8 mouse cellular contexts compared by ENCODE assay signal in the genomic region with DNA sequence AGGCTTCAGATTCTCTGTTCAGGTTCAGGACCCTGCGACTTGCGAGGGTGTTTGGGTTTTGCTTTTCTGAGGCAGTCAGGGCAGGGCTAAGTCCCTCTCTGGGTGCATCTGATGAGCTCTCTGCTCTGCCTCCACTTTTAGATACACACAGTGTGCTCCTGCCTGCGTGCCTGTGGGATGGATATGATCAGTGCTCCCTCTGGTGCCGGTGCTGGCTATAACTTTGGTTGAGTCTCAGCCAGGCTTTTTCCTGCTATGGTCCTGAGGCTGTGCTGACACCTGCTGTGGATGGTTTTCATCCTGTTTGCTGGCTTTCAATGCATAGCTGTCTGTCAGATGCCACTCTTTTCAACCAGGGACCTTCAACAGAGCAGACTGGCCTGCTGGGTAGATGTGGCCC.
DNase-seq lines count a peak whose midpoint lies in the region; ATAC-seq lines count a peak whose summit lies in the region.
"Had no signal": no experiment of that assay in that cellular context is flagged by ENCODE, and none has a peak within 500 bp of the region (broad histone marks: within the 10 kb centered on the region; RNA-seq: fewer than 3 reads in every experiment).

No protein-coding gene starts in this region.

- H3K36me3 ChIP-seq in heart, embryonic 11.5 days (ENCODE audit: control insufficient read depth, insufficient read depth, low read length): no peaks in the 10 kb centered on the region

- intact Hi-C loops in heart, postnatal 10 days (cut with DNase I): loop anchor here (2.0 kb wide), 1 partner anchor 243 kb away; no protein-coding TSS in a partner anchor

- ATAC-seq in heart, embryonic 11.5 days (replicated peaks; ENCODE audit: insufficient number of reproducible peaks, low FRiP score, low TSS enrichment): no peak

- peaks cover 29% of the 10 kb centered on the region for H3K4me1 ChIP-seq in heart, embryonic 11.5 days (ENCODE audit: control insufficient read depth, insufficient read depth, low read length)

- H3K27me3 ChIP-seq in heart, embryonic 11.5 days (ENCODE audit: control insufficient read depth, insufficient read depth, low read length): no peaks in the 10 kb centered on the region
- H3K27me3 ChIP-seq: lung, embryonic 15.5 days had no signal

- H3K27ac ChIP-seq in heart, embryonic 11.5 days (ENCODE audit: low read depth, low read length): no peak overlapping the region
- H3K27ac ChIP-seq: lung, embryonic 15.5 days had no signal

- no peak overlapping the region for H3K4me2 ChIP-seq in heart, embryonic 11.5 days
- H3K4me2 ChIP-seq: lung, embryonic 15.5 days had no signal

- 48% methylated on average over 4 of the region's 4 CpGs for WGBS in heart, embryonic 11.5 days (ENCODE audit: insufficient replicate concordance)

- H3K9me3 ChIP-seq in heart, embryonic 11.5 days (replicated peaks; ENCODE audit: control insufficient read depth, low read length): no peaks in the 10 kb centered on the region
- H3K9me3 ChIP-seq: lung, embryonic 15.5 days had no signal

- no peak overlapping the region for H3K4me3 ChIP-seq in heart, embryonic 11.5 days (ENCODE audit: low read depth, low read length)
- H3K4me3 ChIP-seq: lung, embryonic 15.5 days had no signal

- DNase-seq in heart, postnatal 10 days: peak; percentile 42 to 49
- DNase-seq in retina, embryonic 14.5 days (ENCODE audit: low spot score): peak; percentile 16
- no peak for DNase-seq in retina, postnatal 1 day
- DNase-seq in cerebellum, adult 9-10 months: peak; percentile 66
- peak; percentile 42 for DNase-seq in lung, postnatal 36 days
- no peak for DNase-seq in adrenal gland, postnatal 14 days

- H3K9ac ChIP-seq in heart, embryonic 11.5 days (ENCODE audit: low read depth, low read length): no peak overlapping the region
- H3K9ac ChIP-seq: lung, embryonic 15.5 days had no signal

Comparison
In these comparisons a context has a peak if more than half of its experiments do, and no peak if none do; other contexts are left out.
1. DNase-seq: peak in heart, postnatal 10 days (2 of 2), retina, embryonic 14.5 days (single experiment), cerebellum, adult 9-10 months (single experiment) and lung, postnatal 36 days (single experiment); none in retina, postnatal 1 day (single experiment) and adrenal gland, postnatal 14 days (single experiment).